Mouse (Mus musculus): ENCODE results near the gene Lrrc56. TPM values are rescaled to one million over a fixed set of nuclear protein-coding genes. Genes with fewer than 3 reads are reported as not detected.
A peak's percentile ranks its signal among the peaks of the same experiment; 100 is the strongest.

Gene Lrrc56
- 1 to 10 TPM; 8.8 to 9.9 TPM for total RNA-seq (2021)
- long read RNA-seq, experiment 1, partial matches to known transcripts = 0 of 5 reads
- long read RNA-seq, experiment 1, other reads (novel, unspliced or antisense) = 2 of 5 reads
- long read RNA-seq, experiment 2, partial matches to known transcripts = 1 of 7 reads
- long read RNA-seq, experiment 2, other reads (novel, unspliced or antisense) = 5 of 7 reads

DNA sequence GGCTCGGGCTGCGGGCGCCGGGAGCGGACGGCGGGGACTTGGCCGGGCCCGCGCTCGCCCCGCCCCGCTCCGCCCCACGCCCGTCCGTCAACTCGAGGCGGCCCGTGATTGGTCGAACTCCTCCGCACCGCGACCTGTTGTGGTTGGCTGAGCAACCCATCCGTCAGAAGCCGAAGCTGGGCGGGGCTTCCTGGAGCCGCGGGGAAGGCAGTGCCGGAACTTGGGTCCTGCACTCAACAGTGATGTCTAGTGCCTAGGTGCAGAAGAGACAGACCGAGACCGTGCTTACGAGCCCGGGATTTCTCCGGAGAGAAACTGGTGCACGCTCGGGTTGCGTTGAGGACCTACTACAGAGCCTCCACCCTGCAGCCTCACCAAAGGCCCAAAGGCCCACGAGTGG is at the start of gene Lrrc56, which contains the start of gene Hras:
Gene Lrrc56, plus strand, starts transcription at position 210 of the 400 bp plus-strand sequence.
Gene Hras, minus strand, starts transcription at position 58 of the 400 bp plus-strand sequence.
- DNase-seq (ENCODE audit: low spot score in 2 of 2) = peak; percentile 90 to 97

- no peak for DNase-seq (ENCODE audit: low spot score in 2 of 2)
Observed at GRCm38 (mm10) chr7:141144650-141145049, 49.3 kb upstream of the Lrrc56 start.

- no peak for DNase-seq (ENCODE audit: low spot score in 2 of 2)
Observed at GRCm38 (mm10) chr7:141145403-141145802, 48.6 kb upstream of the Lrrc56 start.

DNA sequence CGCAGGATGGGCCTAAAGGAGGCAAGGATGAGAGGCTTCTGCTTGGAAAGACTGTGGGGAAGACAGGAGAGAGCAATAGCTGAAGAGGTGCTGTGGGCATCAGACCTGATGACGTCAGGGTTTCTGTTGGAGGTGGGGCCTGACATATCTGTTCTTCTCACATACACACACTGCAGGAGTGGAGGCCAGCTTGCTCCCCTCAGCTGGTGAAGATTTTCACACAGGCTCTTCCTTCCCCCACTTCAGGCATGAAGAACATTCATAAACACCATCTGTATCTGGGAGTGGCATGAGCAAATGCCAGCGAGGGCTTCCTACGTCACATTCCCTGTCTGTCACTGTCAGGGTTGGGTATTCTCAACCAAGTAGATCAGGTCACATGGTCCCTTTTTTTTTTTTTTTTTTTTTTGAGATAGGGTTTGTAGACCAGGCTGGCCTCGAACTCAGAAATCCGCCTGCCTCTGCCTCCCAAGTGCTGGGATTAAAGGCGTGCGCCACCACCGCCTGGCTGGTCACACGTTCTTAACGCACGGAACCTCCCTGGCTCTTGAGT is 47.8 kb upstream of the Lrrc56 start:
- no peak for DNase-seq (ENCODE audit: low spot score in 2 of 2)

DNA sequence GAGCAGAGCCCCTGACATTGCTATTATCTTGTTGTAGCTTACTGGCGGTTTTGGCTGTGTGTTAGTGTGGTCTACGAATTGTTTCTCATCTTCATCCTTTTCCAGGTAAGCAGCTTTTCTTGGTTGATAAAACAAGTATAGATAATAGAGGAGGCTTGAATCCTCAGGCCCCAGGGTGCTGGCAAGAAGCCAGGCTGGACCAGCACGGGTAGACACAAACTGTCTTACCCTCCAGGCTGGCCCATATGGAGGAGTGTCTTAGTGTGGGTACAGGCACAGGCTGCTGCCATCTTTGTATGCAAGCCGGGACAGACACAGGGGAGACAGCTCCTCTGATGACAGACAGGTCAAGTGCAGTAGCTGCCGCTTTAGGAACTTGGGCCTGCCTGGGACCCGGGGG is 46.9 kb upstream of the Lrrc56 start:
- no peak for DNase-seq (ENCODE audit: low spot score in 2 of 2)

GRCm38 (mm10) chr7:141148639-141149038 is 45.3 kb upstream of the Lrrc56 start:
- no peak for DNase-seq (ENCODE audit: low spot score in 2 of 2)

DNA sequence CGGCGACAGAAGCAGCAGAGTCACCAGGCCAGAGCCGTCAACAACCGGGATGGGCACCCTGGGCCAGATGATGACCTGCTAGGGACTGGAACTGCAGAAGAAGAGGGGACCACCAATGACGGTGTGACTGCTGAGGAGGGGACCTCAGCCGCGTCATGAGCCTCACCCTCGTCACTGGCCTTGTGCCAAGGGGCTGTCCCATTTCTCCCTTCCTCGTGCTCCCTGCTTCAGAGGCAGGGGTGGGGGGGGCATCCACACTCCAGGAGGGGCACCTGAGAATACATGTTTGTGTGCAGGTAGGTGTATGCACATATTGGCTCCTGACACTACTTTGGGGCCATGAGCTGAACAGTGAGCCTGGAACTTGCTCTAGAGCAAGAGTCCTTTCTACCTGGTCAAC is 38.6 kb upstream of the Lrrc56 start:
- no peak for DNase-seq (ENCODE audit: low spot score in 2 of 2)

GRCm38 (mm10) chr7:141164397-141164796 is 29.6 kb upstream of the Lrrc56 start:
- no peak for DNase-seq (ENCODE audit: low spot score in 2 of 2)

- DNase-seq (ENCODE audit: low spot score in 2 of 2) = no peak
Observed at GRCm38 (mm10) chr7:141164850-141165249, 29.1 kb upstream of the Lrrc56 start.

GRCm38 (mm10) chr7:141167901-141168517 is 25.9 kb upstream of the Lrrc56 start:
- peak in 1 of 2 experiments; percentile 45 for DNase-seq (ENCODE audit: low spot score in 2 of 2)

DNA sequence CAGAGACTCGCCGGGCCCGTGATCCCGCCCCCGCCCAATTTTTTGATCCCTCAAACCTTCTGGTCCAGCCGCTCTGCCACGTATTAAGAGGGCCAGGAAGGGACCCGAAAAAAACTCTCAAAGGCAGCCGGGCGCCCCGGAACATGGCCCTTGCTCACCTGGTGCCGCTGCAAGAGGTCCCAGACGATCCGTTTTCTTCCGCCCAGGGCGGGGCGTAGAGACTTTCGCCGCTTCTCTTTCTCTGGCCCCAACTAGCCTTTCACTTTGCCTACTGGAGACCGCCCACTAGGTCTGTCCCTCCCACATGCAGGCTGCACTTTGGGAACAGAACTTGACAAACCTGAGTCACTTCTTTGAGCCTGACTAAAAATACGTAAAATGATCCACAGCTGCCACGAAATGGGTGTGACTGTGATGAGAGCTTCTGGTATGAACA is 25.4 kb upstream of the Lrrc56 start:
- DNase-seq (ENCODE audit: low spot score in 2 of 2) = peak; percentile 30 to 42

DNA sequence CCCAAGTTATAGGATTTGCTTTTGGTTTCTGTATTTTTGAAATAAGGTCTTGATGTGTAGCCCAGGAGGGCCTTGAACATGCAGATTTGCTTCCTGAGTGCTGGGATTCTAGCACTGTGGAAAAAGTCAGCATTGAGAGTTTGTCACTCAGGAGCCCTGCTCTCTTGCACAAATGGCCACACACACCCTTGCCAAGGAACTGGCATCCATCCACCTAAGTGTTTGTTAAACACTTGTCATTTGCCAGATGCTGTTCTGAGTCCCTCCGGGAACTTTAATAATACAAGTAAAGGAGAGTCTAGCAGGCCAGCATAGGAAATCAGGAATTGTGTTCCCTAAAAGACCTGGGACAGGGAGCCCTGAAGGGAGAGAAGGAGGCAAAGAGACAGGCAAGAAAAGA is 24.7 kb upstream of the Lrrc56 start:
- DNase-seq (ENCODE audit: low spot score in 2 of 2) = no peak

DNA sequence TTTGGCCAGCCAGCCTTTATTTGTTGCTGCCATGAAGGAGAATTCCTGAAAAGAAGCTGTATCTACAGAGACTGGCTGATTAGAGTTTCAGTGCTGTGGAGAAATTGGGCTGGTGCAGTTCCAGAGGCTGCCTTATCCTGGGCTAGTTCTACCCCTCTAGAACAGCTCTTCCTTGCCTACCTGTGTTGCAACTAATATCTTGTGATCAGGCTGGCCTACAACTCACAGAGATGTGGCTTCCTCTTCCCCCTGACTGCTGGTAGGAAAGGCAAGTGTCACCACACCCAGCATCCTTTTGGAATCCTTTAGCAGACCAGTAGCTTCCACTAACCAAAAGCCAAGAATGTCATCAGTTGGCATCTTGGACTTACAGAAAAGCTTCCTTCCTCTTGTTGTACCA is 24.1 kb upstream of the Lrrc56 start:
- no peak for DNase-seq (ENCODE audit: low spot score in 2 of 2)

- DNase-seq (ENCODE audit: low spot score in 2 of 2) = peak; percentile 76 to 82
Observed at GRCm38 (mm10) chr7:141172116-141173006, 21.6 kb upstream of the Lrrc56 start, which contains the start of gene Rnh1. TSS of gene Rnh1 (minus strand) at chr7:141172857.

DNA sequence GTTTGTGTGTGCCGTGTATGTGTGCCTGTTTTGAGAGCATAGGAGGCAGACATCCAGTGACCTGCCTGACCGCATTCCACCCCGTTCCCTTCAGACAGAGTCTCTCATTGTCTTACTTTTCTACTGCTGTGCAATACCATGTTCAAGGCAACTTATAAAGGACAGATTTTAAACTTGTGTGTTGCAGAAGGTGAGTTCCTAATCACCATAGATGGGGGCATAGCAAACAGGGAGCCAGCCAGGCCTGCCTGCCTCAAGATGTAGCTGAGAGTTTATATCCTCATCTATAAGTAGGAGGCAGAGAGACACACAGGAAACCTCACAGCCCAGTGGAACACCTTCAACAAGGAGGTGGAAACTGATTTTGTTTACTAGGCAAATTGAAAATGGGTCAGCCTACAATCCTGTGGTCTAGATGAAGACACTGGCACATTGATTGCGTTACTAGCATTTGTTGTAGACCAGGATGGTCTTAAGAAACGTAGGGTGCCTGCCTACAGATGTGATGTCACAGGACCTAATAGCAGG is 20.6 kb upstream of the Lrrc56 start:
- DNase-seq (ENCODE audit: low spot score in 2 of 2) = no peak

- DNase-seq (ENCODE audit: low spot score in 2 of 2) = no peak
Observed at GRCm38 (mm10) chr7:141175068-141175467, 18.9 kb upstream of the Lrrc56 start.

GRCm38 (mm10) chr7:141176173-141176572 is 17.8 kb upstream of the Lrrc56 start:
- DNase-seq (ENCODE audit: low spot score in 2 of 2) = peak; percentile 55 to 75

DNA sequence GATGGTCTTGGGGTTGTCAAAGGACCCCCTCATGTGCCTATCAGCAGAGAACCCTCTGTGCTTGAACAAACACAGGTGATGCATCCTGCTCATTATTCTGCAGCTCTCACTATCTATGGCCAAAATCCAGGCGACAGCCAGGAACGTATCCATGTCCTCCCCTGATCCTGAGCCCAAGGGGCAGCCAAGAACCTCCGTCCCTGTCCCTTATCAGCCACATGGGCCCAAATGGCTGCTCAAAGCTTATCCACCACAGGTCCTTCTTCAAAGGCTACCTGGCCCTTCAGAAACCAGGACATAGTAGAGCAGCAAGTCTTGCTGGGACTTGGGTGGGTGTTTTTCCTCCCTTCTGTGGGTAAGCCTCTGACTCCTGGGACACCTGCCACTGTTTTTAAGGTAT is 5.8 kb upstream of the Lrrc56 start:
- DNase-seq (ENCODE audit: low spot score in 2 of 2) = no peak

DNA sequence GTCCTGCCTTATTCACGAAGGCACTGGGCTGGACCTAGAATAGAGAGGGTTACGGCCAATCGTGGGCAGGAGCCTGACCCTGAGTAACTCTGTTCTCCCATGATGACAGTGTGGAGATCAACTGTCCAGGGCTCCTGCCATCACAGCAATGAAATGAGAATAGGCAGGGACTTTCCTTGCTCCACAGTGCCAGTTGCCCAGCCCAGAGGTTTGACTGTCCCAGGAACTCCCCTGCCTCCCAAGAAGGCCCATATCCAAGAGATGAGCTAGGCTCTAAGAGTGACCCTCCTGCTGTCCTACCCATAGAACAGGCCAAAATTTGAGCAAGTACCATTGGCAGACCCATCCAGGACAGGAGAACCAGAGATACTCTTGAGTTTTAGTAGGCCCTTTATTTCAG is 5.2 kb upstream of the Lrrc56 start:
- no peak for DNase-seq (ENCODE audit: low spot score in 2 of 2)

DNA sequence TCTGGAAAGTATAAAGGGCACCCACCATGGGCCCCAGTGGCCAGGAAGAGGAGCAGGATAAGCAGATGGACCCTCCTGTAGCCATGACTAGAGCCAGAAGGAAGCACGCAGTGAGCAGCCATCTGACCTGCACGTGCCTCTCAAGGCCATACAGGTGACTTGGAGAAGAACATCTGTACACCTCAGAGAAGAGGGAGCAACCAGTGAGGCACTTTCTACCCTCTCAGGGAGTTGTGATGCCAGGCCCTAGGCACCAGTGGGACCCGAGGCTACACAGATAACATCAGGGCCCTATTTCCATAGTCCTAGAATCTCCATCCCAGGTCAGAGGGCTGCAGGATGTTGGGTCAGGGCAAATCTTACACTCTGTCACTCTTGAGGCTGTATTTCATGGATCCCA is 3.7 kb upstream of the Lrrc56 start:
- no peak for DNase-seq (ENCODE audit: low spot score in 2 of 2)

- no peak for DNase-seq (ENCODE audit: low spot score in 2 of 2)
Observed at GRCm38 (mm10) chr7:141191036-141191435, 2.9 kb upstream of the Lrrc56 start.
